Mouse (Mus musculus) cerebellum, postnatal 10 days (tissue): ENCODE measurements around the gene Map3k12.

Experiments used
- DNase-seq, 2 experiments: peaks; one replicate each; pipeline ENCODE4 v3.0.0; 2021; ENCODE audit warnings: mixed read lengths in 2 of 2

The Map3k12 gene

GRCm38 (mm10) chr15:102502254-102502840 is 14.5 kb downstream of the Map3k12 start:
- DNase-seq, result no peak

DNA sequence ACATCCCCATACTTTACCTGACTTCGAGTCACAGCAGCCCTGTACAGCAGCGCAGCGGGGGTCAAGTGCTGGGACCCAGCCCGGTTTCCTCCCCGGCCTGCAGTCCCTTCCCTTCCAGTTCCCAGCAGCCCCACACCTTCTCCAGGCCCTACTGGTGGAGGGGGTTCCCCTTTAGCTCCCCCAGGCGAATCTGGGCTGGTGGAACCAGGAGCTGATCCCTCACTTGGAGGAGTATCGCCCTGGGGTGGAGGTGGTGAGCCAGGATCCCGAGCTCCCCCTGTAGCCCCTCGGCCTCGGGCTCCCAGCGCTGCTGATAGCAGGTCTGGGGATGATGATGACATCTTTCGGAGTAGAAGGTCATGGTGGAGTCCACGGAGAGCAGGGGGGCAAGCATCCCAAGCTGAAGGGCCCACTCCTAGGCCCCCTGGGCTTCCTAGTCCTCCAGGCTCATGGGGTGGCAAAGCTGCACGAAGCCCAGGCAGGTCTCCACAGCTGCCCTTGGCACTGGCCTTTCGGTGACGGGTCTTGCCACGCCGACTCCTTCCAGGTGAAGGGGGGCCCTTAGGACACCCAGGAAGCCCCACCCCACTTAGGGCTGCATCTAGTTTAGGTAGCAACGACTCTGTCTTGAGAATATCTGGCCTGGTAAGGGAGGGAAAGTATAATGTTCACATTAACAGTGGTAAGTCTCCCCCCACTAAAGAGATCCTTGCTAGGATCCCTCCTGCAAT is 15.6 kb downstream of the Map3k12 start:
- DNase-seq, result no peak

DNA sequence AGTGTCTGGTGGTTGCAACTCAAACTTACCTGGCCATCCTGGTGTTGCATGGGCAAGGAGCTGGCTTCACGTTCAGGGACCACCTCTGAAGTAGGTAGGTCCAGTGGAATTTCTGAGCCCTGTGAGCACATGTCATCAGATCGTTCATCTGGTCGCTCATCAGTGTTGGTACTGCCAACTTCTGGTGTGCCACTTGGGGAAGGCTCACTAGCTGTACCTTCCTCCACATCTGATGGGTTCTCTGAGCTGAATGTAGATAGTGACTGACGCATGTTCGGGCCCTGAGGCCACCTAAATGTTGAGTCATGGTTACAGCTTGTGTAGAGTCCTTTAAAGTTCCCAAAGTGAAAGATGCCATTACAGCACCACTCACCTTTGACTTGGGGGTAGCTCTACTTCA is 16.4 kb downstream of the Map3k12 start:
- DNase-seq, result no peak

DNA sequence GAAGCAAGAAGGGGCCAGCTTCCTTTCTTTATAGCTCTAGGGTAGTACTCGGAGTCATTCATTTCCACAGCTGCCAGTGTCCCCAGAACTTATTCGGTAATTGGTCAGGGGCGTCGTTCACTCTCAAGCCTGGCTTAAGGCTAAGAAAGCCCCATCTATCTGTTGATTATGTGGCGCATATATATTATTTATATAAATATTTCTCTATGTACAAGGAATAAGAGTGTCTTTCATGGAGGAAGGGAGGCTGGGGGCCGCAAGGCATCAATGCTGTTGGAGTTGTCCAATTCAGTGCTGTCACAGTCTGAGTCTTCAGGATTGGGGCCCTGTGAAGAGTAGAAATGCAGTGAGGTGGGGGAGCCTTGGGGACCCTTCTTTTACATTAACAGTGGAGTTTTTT is 17.0 kb downstream of the Map3k12 start:
- DNase-seq, result no peak

DNA sequence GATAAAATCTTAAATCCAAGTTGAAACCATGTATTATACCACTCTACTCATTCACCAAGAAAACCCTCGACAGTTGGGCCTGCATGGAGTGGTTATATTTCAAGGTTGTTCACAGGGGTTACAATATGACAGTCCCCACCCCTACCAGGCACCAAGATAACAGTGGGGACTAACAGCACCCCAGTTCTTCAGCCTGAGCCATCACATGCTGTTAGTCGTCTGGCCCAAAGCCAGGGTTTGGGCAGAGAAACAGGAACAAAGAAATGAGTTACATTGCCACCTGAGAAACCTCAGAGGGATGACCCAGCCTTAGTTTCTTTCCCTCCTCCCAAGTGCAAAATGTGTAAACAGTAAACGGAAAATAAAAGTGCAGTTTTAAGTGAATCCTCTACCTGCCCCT is 17.5 kb downstream of the Map3k12 start:
- DNase-seq, result peak in 1 of 2 experiments; percentile 22

GRCm38 (mm10) chr15:102498322-102498721 is 18.5 kb downstream of the Map3k12 start:
- DNase-seq, result no peak

- no peak for DNase-seq
Observed at GRCm38 (mm10) chr15:102487664-102488063, 29.2 kb downstream of the Map3k12 start.

- DNase-seq, result no peak
Observed at GRCm38 (mm10) chr15:102485853-102486252, 31.0 kb downstream of the Map3k12 start.

GRCm38 (mm10) chr15:102483136-102483535 is 33.7 kb downstream of the Map3k12 start:
- no peak for DNase-seq

DNA sequence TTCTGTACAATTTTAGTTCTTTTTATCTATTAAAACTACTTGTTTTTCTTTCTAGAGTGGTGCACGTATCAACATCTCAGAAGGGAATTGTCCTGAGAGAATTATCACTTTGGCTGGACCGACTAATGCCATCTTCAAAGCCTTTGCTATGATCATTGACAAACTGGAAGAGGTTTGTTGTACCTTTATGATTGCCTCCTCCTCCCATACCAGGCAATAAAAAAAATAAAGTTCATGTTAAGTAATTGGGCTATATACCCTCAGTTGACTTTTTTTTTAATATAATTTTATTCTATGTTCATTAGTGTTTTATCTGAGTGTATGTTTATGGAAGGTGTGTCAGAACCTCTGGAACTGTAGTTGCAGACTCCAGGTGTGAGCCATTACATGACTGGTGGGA is 42.3 kb downstream of the Map3k12 start:
- DNase-seq, result no peak

GRCm38 (mm10) chr15:102473246-102473645 is 43.6 kb downstream of the Map3k12 start:
- DNase-seq, result no peak

DNA sequence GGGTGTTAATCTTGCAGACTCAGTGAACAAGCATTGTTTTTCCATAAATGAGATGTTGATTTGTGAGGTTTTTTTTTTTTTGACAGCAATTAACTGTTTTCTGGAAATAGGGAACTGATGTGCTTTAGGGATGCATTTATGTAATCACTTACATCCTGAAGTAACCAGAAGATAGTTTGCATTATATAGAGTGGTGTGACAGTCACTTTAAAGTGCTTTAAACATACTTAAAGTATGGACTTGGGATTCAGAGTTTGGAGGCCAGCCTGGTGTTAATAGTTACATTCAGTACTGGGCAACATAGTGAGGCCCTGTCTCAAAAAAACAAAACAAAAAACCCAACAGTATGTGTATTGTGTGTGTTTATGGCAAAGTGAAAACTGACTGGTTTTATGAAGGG is 45.1 kb downstream of the Map3k12 start:
- no peak for DNase-seq

DNA sequence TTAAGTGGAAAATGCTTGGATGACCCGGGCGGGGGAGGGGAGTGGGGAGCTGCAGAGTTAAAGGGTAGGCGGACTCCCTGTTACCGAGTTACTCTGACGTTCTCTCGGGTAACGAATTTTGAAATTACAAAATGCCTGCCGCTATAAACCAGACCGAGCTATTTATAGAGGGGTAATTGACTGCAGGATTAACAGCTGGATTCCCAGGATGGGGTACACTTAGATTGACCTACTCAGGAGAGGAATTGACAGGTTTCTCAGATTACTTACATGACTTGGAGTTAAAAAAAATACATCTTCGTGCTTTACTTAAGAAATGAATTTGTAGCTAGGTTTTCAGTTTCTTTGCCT is 45.6 kb downstream of the Map3k12 start:
- no peak for DNase-seq

DNA sequence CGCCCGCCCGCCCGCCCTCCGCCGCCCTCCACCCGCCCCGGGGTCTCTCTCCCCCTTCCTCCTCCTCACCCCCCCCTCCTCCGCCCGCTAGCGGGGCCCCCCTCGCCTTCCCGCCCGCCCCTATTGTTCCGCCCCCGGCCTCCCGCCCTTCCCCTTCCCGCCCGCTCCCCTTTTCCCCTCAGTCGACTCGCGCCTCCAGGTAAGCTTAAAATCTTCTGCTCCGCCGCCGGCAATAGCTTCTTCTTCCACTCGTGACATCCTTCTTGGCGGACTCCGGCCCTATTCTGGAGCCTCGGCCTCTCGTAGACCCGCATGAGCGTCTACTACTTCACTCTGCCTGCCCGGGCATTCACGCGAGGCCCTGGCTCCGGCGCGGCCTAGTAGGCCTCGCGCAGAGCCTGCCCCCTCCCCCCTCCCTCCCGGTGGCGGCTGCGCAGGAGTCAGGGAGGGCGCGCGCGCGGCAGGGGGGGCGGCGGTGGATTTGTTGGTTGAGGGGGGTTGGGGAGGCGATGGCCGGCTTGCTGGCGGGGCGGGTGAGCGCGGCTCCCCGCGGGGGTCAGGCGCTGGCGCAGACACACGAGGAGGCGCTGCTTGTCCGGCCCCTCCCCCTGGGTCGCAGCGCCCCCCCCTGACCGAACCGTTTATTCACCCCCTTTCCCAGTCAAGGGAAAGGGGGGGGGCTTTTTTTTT is 46.1 kb downstream of the Map3k12 start:
- peak; percentile 97 for DNase-seq

- DNase-seq, result peak; percentile 97 to 99
Observed at GRCm38 (mm10) chr15:102470183-102470604, 46.7 kb downstream of the Map3k12 start, which contains the start of gene Pcbp2. Pcbp2 (plus strand) TSS chr15:102470539.

GRCm38 (mm10) chr15:102468675-102469370 is 48.0 kb downstream of the Map3k12 start:
- no peak for DNase-seq

GRCm38 (mm10) chr15:102463666-102464065 is 53.2 kb downstream of the Map3k12 start:
- peak; percentile 39 to 47 for DNase-seq

DNA sequence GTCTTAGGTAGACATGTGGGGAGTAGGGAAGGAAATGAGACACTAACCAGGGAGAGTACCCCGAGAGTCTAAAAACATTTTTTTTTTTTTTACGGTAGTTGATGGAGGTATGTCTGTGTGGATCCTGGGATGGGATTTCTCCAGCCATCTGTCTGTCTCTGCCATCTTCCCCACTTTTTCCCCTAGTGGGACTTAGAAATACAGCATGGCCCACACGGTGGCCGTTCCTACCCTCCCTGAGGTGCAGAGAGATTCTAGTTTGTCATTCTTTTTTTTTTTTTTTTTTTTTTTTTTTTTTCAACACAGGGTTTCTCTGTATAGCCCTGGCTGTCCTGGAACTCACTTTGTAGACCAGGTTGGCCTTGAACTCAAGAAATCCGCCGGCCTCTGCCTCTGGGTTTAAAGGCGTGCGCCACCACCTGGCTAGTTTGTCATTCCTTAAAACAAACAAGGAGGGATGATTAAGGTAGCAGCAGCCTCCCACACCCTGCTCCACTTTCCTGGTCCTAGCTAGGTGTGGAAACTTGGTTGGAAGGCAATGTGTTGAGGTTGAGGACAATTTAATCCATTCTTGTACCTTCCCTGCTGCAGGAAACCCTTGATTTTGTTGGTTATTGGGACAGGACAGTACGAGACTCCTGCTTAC is 55.3 kb downstream of the Map3k12 start:
- DNase-seq, result no peak

GRCm38 (mm10) chr15:102460971-102461370 is 55.9 kb downstream of the Map3k12 start:
- DNase-seq, result no peak

GRCm38 (mm10) chr15:102460409-102460808 is 56.5 kb downstream of the Map3k12 start:
- peak in 1 of 2 experiments; percentile 31 for DNase-seq

GRCm38 (mm10) chr15:102459847-102460246 is 57.0 kb downstream of the Map3k12 start:
- no peak for DNase-seq

GRCm38 (mm10) chr15:102459381-102459780 is 57.5 kb downstream of the Map3k12 start:
- DNase-seq, result peak in 1 of 2 experiments; percentile 30

DNA sequence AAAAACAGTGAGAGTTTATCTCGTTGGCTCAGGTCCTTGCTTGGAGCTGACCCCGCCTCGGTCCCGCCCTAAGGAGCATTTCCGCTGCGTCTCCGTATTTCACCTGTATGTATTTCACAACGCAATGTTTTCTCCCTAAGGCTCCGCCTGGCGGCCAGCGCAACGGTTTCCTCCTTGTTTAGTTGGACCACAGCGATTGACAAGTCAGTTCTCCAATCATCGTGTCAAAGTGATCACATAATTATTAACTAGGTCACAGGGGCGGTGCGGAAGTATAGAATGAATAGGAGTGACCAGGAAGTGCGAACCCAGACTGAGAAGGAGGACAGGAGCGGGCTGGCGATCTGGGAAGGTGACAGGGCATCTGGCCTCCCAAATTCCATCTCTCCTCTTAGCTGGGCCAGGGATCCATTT is 58.0 kb downstream of the Map3k12 start, which contains the start of gene Prr13:
Gene Prr13 (plus strand): TSS at position 125 of the 414 bp plus-strand sequence.
- peak; percentile 96 to 97 for DNase-seq
